Mouse (Mus musculus) stomach, embryonic 14.5 days (tissue): ENCODE measurements around the gene Notch3. TPM values are rescaled to one million over a fixed set of nuclear protein-coding genes. Genes with fewer than 3 reads are reported as not detected.

Experiments used
- ATAC-seq: fragments of 200-750 bp; cut with Nextera tagmentation; 2 replicates; pipeline ENCODE4 v1.8.0; 2017; ENCODE audit warnings: low read depth, moderate TSS enrichment; ENCODE audit not compliant: insufficient number of reproducible peaks, insufficient read depth, low FRiP score
- H3K27ac ChIP-seq: fragments of 300-500 bp; sonication (generic); 2 replicates; pipeline ENCODE4 v1.5.1; 2014; ENCODE audit warnings: mild to moderate bottlenecking, low read length, moderate library complexity, mixed read lengths
- H3K27me3 ChIP-seq: fragments of 300-500 bp; sonication (generic); 2 replicates; pipeline ENCODE4 v1.6.1; 2014; ENCODE audit warnings: low read length, control low read depth, mixed read lengths; ENCODE audit not compliant: control insufficient read depth, insufficient read depth
- H3K36me3 ChIP-seq: fragments of 300-500 bp; sonication (generic); 2 replicates; pipeline ENCODE4 v1.6.1; 2014; ENCODE audit warnings: mild to moderate bottlenecking, control low read depth, low read length, moderate library complexity, mixed read lengths; ENCODE audit not compliant: control insufficient read depth, insufficient read depth
- H3K4me1 ChIP-seq: fragments of 300-500 bp; sonication (generic); 2 replicates; pipeline ENCODE4 v1.6.1; 2014; ENCODE audit warnings: low read length, control low read depth, mixed read lengths; ENCODE audit not compliant: control insufficient read depth, insufficient read depth
- H3K4me2 ChIP-seq: fragments of 300-500 bp; sonication (generic); replicated peaks from 2 replicates; pipeline ENCODE4 v1.6.1; 2014; ENCODE audit warnings: low read depth, low read length, control low read depth
- H3K4me3 ChIP-seq: fragments of 300-500 bp; sonication (generic); 2 replicates; pipeline ENCODE4 v1.5.1; 2014; ENCODE audit warnings: low read depth, low read length, control low read depth
- H3K9ac ChIP-seq: fragments of 300-500 bp; sonication (generic); replicated peaks from 2 replicates; pipeline ENCODE4 v1.6.1; 2014; ENCODE audit warnings: low read depth, mild to moderate bottlenecking, control low read depth, low read length, moderate library complexity, mixed read lengths
- H3K9me3 ChIP-seq: fragments of 300-500 bp; sonication (generic); 2 replicates; pipeline ENCODE4 v1.6.1; 2016; ENCODE audit warnings: low read depth, low read length, control low read depth; ENCODE audit not compliant: control insufficient read depth
- WGBS: fragments of 180-500 bp; shearing (Covaris S2); extraction: QIAGEN DNeasy Blood & Tissue Kit; methylation state at CpG from one replicate; pipeline ENCODE4 v1.1.7; 2014; 5-methylcytosine and 5-hydroxymethylcytosine counted together
- polyA plus RNA-seq: library from polyadenylated mRNA; unstranded; fragments of >200 nt; fragmentation: Nextera tagmentation; extraction: Ambion mirVana; gene quantifications from 2 replicates; pipeline ENCODE4 v1.2.1, GENCODE M21; 2014

Notch3 gene
- polyA plus RNA-seq, 1 experiment from 2014 or later = 22.2 TPM

DNA sequence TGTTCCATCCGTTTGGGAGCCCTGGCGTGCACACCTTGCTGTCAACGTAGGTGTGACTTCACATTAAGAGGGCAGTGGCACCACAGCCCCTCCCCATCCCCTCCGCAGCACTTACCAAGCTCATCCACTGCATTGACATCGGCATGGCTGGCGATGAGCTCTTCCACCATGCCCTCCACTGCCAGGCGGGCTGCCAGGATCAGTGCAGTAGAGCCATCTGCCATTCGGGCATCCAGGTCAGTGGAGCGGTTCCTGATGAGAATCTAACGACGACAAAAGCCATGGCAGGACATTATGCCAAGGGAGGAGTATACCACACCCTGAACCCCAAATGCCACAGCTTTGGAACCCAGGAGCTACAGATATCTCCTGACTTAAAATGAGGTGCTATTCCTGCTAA is 34.6 kb downstream of the Notch3 start:
- no peaks in the 10 kb centered on the region for H3K4me1 ChIP-seq
- H3K9me3 ChIP-seq = no peaks in the 10 kb centered on the region
- H3K36me3 ChIP-seq = peaks cover 50% of the 10 kb centered on the region
- no peak for ATAC-seq
- H3K27ac ChIP-seq = no peak overlapping the region
- H3K4me2 ChIP-seq = no peak overlapping the region
- H3K27me3 ChIP-seq = no peaks in the 10 kb centered on the region
- 94% methylated on average over 11 of the region's 11 CpGs for WGBS
- H3K9ac ChIP-seq = no peak overlapping the region
- no peak overlapping the region for H3K4me3 ChIP-seq

DNA sequence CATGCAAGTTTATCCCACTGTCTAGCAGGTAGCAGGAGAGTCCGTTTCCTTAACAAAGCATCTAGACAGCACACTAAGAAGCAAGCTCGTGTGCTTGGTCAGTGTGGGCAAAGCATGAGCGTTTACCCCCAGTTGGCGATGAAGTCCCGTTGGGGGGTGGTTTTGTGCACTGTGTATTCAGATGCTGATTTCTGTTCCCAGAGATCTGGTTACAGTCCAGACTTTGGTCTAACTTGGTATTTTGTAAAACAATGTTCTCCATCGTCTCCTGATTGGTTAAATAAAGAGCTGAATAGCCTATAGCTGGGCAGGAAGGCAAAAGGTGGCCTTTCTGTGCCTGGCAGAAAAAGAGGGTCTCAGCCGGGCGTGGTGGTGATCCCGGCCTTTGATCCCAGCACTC is 36.1 kb downstream of the Notch3 start:
- Histone ChIP-seq H3K9me3 (no peaks in the 10 kb centered on the region), H3K4me2 (no peak overlapping the region), H3K36me3 (peaks cover 51% of the 10 kb centered on the region), H3K4me3 (no peak overlapping the region), H3K4me1 (no peaks in the 10 kb centered on the region), H3K9ac (no peak overlapping the region), H3K27me3 (no peaks in the 10 kb centered on the region), H3K27ac (no peak overlapping the region)
- no peak for ATAC-seq
- WGBS = 94% methylated on average over 9 of the region's 9 CpGs

DNA sequence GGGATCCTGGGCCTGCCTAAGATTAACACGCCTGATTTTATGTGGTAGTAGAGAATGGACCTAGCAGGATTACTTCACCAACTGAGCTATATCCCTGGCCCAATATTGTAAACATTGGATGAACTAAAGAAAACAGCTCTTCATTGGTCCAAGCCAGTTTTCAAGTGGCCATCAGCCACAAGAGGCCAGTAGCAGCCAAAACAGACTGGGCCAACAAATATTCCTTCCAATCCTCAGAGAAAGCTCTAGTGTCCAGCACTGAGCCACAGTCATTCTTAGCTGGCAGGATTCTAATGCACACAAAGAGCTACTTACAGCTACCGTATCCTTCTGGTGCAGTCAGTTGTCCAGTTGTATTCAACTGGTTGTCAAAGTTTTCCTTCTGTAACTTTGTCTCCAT is 39.5 kb downstream of the Notch3 start:
- no peak for ATAC-seq
- no peak overlapping the region for H3K27ac ChIP-seq
- no peak overlapping the region for H3K4me2 ChIP-seq
- H3K36me3 ChIP-seq = peaks cover 53% of the 10 kb centered on the region
- no peak overlapping the region for H3K4me3 ChIP-seq
- H3K9ac ChIP-seq = no peak overlapping the region
- WGBS = 90% methylated on average over 2 of the region's 2 CpGs
- no peaks in the 10 kb centered on the region for H3K27me3 ChIP-seq
- H3K4me1 ChIP-seq = no peaks in the 10 kb centered on the region
- no peaks in the 10 kb centered on the region for H3K9me3 ChIP-seq

DNA sequence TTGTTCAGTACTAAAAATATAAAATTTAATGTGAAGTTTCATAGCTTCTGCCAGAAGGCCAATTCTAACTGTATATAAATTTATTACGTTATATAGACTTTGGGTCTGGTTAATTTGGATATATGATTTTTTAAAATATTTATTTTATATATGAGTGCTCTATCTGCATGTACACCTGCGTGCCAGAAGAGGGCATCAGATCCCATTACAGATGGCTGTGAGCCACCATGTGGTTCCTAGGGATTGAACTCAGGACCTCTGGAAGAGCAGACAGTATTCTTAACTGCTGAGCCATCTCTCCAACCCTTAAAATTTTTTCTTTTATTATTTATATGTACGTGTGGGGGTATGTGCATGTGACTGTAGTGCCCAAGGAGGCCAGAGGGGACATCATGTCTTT is 41.2 kb downstream of the Notch3 start:
- Histone ChIP-seq H3K9me3 (no peaks in the 10 kb centered on the region), H3K36me3 (peaks cover 54% of the 10 kb centered on the region)
- ATAC-seq = no peak

DNA sequence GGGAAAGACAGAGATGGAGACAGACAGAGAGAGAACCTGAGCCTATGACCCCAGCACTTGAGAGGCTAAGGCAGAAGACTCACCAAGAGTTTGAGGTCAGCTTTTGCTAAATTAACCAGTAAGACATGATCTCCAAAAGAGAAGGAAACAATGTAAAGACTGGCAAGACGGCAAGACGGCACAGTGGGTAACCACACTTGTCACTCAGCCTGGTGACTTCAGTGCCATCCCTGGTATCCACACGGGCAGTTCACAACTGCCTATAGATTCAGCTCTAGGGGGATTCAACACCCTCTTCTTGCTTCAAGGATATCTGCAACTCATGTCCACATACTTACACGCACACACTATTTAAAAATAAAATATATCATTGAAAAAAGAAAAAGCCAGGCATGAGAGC is 43.1 kb downstream of the Notch3 start:
- Histone ChIP-seq H3K9ac (no peak overlapping the region), H3K36me3 (peaks cover 41% of the 10 kb centered on the region), H3K4me3 (no peak overlapping the region), H3K9me3 (no peaks in the 10 kb centered on the region), H3K4me2 (no peak overlapping the region), H3K4me1 (peaks cover 1% of the 10 kb centered on the region; the same call in 1 of the 2 replicates), H3K27me3 (no peaks in the 10 kb centered on the region), H3K27ac (no peak overlapping the region)
- ATAC-seq = no peak
- 87% methylated on average over 4 of the region's 4 CpGs for WGBS

More for the DNA sequence above, 41.2 kb downstream of the Notch3 start:
- no peak overlapping the region for H3K9ac ChIP-seq
- no peak overlapping the region for H3K4me3 ChIP-seq
- 82% methylated on average over 3 of the region's 3 CpGs for WGBS
- no peaks in the 10 kb centered on the region for H3K4me1 ChIP-seq
- no peak overlapping the region for H3K27ac ChIP-seq
- no peaks in the 10 kb centered on the region for H3K27me3 ChIP-seq
- H3K4me2 ChIP-seq = no peak overlapping the region

GRCm38 (mm10) chr17:32122587-32122970 is 44.1 kb downstream of the Notch3 start:
- Histone ChIP-seq H3K36me3 (peaks cover 36% of the 10 kb centered on the region), H3K9me3 (no peaks in the 10 kb centered on the region)
- WGBS = 76% methylated on average over 14 of the region's 14 CpGs

GRCm38 (mm10) chr17:32121833-32122586 is 44.6 kb downstream of the Notch3 start:
- no peaks in the 10 kb centered on the region for H3K9me3 ChIP-seq
- H3K27ac ChIP-seq = no peak overlapping the region
- no peak for ATAC-seq
- no peak overlapping the region for H3K4me3 ChIP-seq
- H3K36me3 ChIP-seq = peaks cover 30% of the 10 kb centered on the region
- no peak overlapping the region for H3K9ac ChIP-seq
- WGBS = 73% methylated on average over 19 of the region's 19 CpGs
- no peak overlapping the region for H3K4me2 ChIP-seq
- peaks cover 16% of the 10 kb centered on the region for H3K4me1 ChIP-seq
- no peaks in the 10 kb centered on the region for H3K27me3 ChIP-seq

More at GRCm38 (mm10) chr17:32122587-32122970, 44.1 kb downstream of the Notch3 start:
- Histone ChIP-seq H3K9ac (no peak overlapping the region), H3K4me3 (no peak overlapping the region), H3K27me3 (no peaks in the 10 kb centered on the region), H3K4me1 (peaks cover 10% of the 10 kb centered on the region), H3K27ac (no peak overlapping the region), H3K4me2 (no peak overlapping the region)
- no peak for ATAC-seq

GRCm38 (mm10) chr17:32120771-32121532 is 45.7 kb downstream of the Notch3 start:
- no peak overlapping the region for H3K4me2 ChIP-seq
- H3K27ac ChIP-seq = no peak overlapping the region
- 70% methylated on average over 9 of the region's 9 CpGs for WGBS
- peaks cover 16% of the 10 kb centered on the region for H3K4me1 ChIP-seq
- ATAC-seq = 0 out of 2 replicates have a peak, but pooled peaks have one; percentile 44
- H3K9me3 ChIP-seq = no peaks in the 10 kb centered on the region
- no peak overlapping the region for H3K9ac ChIP-seq
- H3K36me3 ChIP-seq = peaks cover 25% of the 10 kb centered on the region
- H3K27me3 ChIP-seq = no peaks in the 10 kb centered on the region
- H3K4me3 ChIP-seq = no peak overlapping the region
